Mouse (Mus musculus) embryonic facial prominence, embryonic 15.5 days (tissue): Measurements from ENCODE around the gene Lama2. TPM values are rescaled to one million over a fixed set of nuclear protein-coding genes. Genes with fewer than 3 reads are reported as not detected.
"Not testable (repeated sequence)": the region's sequence is repeated elsewhere in the genome, so short reads cannot be mapped to it uniquely, and the experiment has no call there.

Experiments used
- ATAC-seq: fragments of 200-750 bp; cut with Nextera tagmentation; 2 replicates; pipeline ENCODE4 v1.8.0; 2017; ENCODE audit warnings: low read depth, moderate TSS enrichment; ENCODE audit not compliant: insufficient number of reproducible peaks, low FRiP score, low TSS enrichment
- H3K27ac ChIP-seq: fragments of 300-500 bp; sonication (generic); replicated peaks from 2 replicates; pipeline ENCODE4 v1.5.1; 2015; ENCODE audit warnings: mild to moderate bottlenecking, inconsistent platforms
- H3K27me3 ChIP-seq: fragments of 300-500 bp; sonication (generic); 2 replicates; pipeline ENCODE4 v1.6.1; 2015; ENCODE audit warnings: inconsistent platforms
- H3K36me3 ChIP-seq: fragments of 300-500 bp; sonication (generic); 2 replicates; pipeline ENCODE4 v1.6.1; 2015; ENCODE audit warnings: mild to moderate bottlenecking, inconsistent platforms
- H3K4me1 ChIP-seq: fragments of 300-500 bp; sonication (generic); 2 replicates; pipeline ENCODE4 v1.6.1; 2015; ENCODE audit warnings: inconsistent platforms
- H3K4me2 ChIP-seq: fragments of 300-500 bp; sonication (generic); replicated peaks from 2 replicates; pipeline ENCODE4 v1.6.1; 2015; ENCODE audit warnings: mild to moderate bottlenecking, inconsistent platforms
- H3K4me3 ChIP-seq: fragments of 300-500 bp; sonication (generic); replicated peaks from 2 replicates; pipeline ENCODE4 v1.5.1; 2015; ENCODE audit warnings: mild to moderate bottlenecking, inconsistent platforms
- H3K9ac ChIP-seq: fragments of 300-500 bp; sonication (generic); 2 replicates; pipeline ENCODE4 v1.6.1; 2015; ENCODE audit warnings: inconsistent platforms
- H3K9me3 ChIP-seq: fragments of 300-500 bp; sonication (generic); replicated peaks from 2 replicates; pipeline ENCODE4 v1.6.1; 2016; ENCODE audit warnings: inconsistent platforms
- WGBS: fragments of 180-500 bp; shearing (Covaris S2); methylation state at CpG from one replicate; pipeline ENCODE4 v1.1.7; 2015; 5-methylcytosine and 5-hydroxymethylcytosine counted together
- polyA plus RNA-seq: library from polyadenylated mRNA; unstranded; fragments of >200 nt; fragmentation: Nextera tagmentation; extraction: Ambion mirVana; gene quantifications from 2 replicates; pipeline ENCODE4 v1.2.1, GENCODE M21; 2015

The Lama2 gene
- polyA plus RNA-seq, 1 experiment from 2014 or later: 22.8 TPM

DNA sequence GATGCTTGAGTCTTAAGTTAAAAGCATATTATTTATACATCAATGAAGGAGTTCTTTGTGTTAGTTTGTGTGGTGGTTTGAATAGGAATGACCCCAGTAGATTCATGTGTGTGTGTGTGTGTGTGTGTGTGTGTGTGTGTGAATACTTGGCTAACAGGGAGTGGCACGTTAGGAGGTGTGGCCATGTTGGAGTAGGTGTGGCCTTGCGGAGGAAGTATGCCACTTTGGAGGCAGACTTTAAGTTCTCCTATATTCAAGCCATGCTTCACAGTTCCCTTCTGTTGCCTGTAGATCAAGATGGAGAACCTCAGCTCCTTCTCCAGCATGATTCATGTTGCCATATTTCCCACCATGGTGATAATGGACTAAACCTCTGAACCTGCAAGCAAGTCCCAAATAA, 646.0 kb downstream of the Lama2 start:
- no peak overlapping the region for H3K27ac ChIP-seq
- no peak overlapping the region for H3K9ac ChIP-seq
- H3K4me3 ChIP-seq: no peak overlapping the region
- H3K4me1 ChIP-seq: no peaks in the 10 kb centered on the region
- H3K4me2 ChIP-seq: no peak overlapping the region
- no peak for ATAC-seq
- no peaks in the 10 kb centered on the region for H3K9me3 ChIP-seq
- 81% methylated on average over 2 of the region's 2 CpGs for WGBS
- no peaks in the 10 kb centered on the region for H3K27me3 ChIP-seq
- no peaks in the 10 kb centered on the region for H3K36me3 ChIP-seq

DNA sequence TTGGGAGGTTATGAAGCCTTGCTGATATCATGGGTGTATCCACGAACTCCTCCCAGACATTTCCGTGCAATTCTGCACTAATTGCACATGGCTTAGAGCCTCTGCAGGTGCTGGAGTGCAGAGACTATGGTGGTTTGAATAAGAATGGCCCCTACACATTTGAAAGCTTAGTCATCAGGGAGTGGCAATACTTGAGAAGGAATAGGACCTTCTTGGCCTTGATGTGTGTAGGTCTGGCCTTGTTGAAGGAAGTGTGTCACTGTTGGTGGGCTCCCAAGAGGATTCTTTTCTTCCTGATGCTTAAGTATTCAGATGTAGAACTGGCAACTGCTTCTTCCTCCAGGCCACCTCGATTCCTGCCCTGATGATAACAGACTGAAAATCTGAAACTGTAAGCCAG, 661.0 kb downstream of the Lama2 start:
- 75% methylated on average over 3 of the region's 3 CpGs for WGBS
- H3K9ac ChIP-seq: no peak overlapping the region
- H3K36me3 ChIP-seq: no peaks in the 10 kb centered on the region
- no peak overlapping the region for H3K27ac ChIP-seq
- no peak for ATAC-seq
- H3K27me3 ChIP-seq: no peaks in the 10 kb centered on the region
- H3K4me2 ChIP-seq: no peak overlapping the region
- H3K4me3 ChIP-seq: no peak overlapping the region
- H3K9me3 ChIP-seq: no peaks in the 10 kb centered on the region
- no peaks in the 10 kb centered on the region for H3K4me1 ChIP-seq

DNA sequence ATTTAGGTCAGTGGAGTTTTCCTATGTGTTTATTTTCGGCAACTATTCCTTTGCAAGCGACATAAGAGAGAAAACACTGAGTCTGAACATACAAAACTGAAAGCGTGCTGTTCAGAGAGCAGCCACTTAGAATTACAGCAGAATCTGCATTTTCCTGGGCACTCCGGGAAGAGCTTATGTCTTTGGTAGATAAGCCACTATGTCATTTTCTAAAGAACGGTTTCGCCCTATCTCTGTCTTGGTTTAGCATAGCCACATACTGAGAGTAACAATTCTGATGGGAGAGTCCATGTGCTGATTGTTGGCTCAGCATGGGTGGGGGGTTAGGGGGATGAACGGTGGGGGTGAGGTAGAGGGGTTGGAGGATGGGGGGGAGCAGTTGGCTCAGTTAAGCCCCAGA, 669.1 kb downstream of the Lama2 start:
- Histone ChIP-seq H3K27ac (no peak overlapping the region), H3K9ac (no peak overlapping the region), H3K9me3 (no peaks in the 10 kb centered on the region), H3K36me3 (no peaks in the 10 kb centered on the region), H3K27me3 (no peaks in the 10 kb centered on the region), H3K4me3 (no peak overlapping the region), H3K4me2 (no peak overlapping the region), H3K4me1 (no peaks in the 10 kb centered on the region)
- ATAC-seq: no peak
- 83% methylated on average over 7 of the region's 7 CpGs for WGBS

DNA sequence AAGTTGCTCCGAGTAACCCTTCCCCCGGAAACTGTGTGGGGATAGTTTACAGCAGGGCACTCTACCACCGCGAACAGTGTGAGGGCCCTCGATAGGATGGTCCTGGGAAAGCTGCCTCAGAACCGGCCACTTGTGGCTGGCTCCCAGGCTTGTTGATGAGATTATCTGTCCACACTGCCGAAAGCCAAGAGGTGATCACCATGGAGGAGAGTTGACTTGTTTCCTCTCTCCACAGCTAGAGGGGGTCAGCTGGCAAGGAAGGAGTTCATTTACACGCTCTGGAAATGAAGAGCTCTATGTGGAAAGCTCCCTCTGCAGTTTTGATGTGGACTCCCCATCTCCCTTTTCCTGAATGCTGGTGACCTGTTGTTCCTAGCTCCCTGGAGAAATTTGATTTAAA, 669.9 kb downstream of the Lama2 start:
- no peak overlapping the region for H3K9ac ChIP-seq
- H3K4me2 ChIP-seq: no peak overlapping the region
- no peaks in the 10 kb centered on the region for H3K36me3 ChIP-seq
- H3K4me3 ChIP-seq: no peak overlapping the region
- no peak for ATAC-seq
- 76% methylated on average over 8 of the region's 8 CpGs for WGBS
- no peaks in the 10 kb centered on the region for H3K27me3 ChIP-seq
- H3K27ac ChIP-seq: no peak overlapping the region
- no peaks in the 10 kb centered on the region for H3K4me1 ChIP-seq
- H3K9me3 ChIP-seq: no peaks in the 10 kb centered on the region

DNA sequence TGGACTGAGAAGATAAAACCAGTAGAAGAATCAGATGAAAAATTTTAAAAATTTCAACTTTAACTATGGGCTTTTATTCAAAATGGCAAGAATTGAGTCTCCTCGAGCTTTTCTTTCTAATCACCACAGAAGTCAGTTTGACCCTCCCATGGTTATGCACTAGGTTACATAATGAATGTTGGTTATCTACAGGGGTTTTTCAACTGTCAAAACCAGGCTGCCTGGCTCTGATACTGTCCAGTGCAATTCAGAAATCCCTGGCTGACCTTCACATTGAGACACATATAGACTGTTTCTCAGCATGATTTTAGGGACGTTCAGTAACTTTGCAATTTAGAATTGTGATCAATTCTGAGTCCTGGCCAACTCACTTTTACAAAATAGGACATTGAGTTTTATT, 671.2 kb downstream of the Lama2 start:
- no peak overlapping the region for H3K9ac ChIP-seq
- H3K27ac ChIP-seq: no peak overlapping the region
- H3K9me3 ChIP-seq: no peaks in the 10 kb centered on the region
- no peaks in the 10 kb centered on the region for H3K36me3 ChIP-seq
- no peak overlapping the region for H3K4me2 ChIP-seq
- ATAC-seq: no peak
- H3K4me3 ChIP-seq: no peak overlapping the region
- 79% methylated on average over 2 of the region's 2 CpGs for WGBS
- H3K27me3 ChIP-seq: no peaks in the 10 kb centered on the region
- H3K4me1 ChIP-seq: no peaks in the 10 kb centered on the region

DNA sequence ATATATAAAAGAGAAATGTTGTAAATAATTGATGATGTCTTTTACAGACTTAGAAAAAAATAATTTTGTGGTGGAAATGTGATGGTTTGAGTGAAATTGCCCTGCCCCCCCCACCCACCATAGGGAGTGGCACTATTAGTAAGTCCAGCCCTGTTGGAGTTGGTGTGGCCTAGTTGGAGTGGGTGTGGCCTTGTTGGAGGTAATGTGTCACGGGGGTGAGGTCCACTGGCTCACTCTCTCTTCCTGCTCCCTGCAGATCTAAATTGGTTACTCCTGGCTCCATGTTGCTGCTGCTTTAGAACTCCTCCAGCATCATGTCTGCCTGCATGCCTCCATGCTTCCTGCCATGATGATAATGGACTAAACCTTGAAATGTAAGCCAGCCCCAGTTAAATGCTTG, 680.0 kb downstream of the Lama2 start:
- H3K27ac ChIP-seq: no peak overlapping the region
- no peak for ATAC-seq
- H3K4me2 ChIP-seq: no peak overlapping the region
- H3K4me1 ChIP-seq: no peaks in the 10 kb centered on the region
- WGBS: 59% methylated on average over 1 of the region's 1 CpGs
- H3K9ac ChIP-seq: no peak overlapping the region
- no peaks in the 10 kb centered on the region for H3K27me3 ChIP-seq
- H3K9me3 ChIP-seq: no peaks in the 10 kb centered on the region
- H3K4me3 ChIP-seq: no peak overlapping the region
- no peaks in the 10 kb centered on the region for H3K36me3 ChIP-seq

DNA sequence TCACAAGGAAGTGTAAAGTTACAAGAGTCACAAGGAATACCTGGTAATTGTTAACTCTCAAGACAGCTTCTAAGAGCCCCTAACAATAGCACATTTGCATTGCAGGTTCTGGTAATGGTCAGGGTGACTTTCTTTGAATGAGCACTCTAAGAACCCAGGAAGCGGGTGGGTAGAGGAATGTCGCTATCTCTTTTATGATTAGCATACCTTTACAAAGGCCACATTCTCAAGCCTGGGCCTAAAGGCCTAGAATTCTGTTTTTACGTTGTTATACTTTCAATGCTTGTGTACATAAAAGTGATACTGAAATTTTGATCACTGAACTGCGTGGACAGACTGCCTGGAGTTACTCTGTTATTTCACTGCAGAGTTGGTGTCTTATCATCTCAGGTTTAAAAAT, 681.1 kb downstream of the Lama2 start:
- H3K27ac ChIP-seq, H3K9me3 ChIP-seq, H3K9ac ChIP-seq, H3K4me2 ChIP-seq, H3K27me3 ChIP-seq, H3K36me3 ChIP-seq, H3K4me1 ChIP-seq, H3K4me3 ChIP-seq, ATAC-seq: not testable (repeated sequence)
- 84% methylated on average over 4 of the region's 4 CpGs for WGBS

DNA sequence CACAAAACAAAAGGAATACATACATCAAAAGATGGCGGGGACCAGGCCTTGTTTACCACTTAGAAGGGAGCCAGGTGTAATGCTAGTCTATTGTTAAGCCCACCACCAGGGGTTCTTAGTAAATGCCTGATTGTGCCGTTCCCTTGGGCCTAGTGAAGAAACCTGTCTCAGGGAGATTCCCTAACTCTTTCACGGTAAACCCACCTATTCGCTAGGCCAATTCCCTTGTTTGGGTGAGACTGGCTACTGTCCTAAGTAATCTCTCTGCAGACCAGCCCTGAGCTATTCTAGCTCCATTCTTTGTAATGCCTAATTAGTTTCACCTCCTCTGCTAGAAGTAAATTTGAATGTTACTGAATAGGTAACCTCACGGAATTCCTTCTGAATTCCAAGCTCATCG, 683.5 kb downstream of the Lama2 start:
- not testable (repeated sequence) for H3K27ac ChIP-seq, H3K4me1 ChIP-seq, H3K4me2 ChIP-seq, ATAC-seq, H3K9me3 ChIP-seq, H3K9ac ChIP-seq, H3K36me3 ChIP-seq, H3K27me3 ChIP-seq, H3K4me3 ChIP-seq
- 84% methylated on average over 6 of the region's 6 CpGs for WGBS
